Mouse (Mus musculus): Measurements from ENCODE around the gene Gdf3. TPM values are rescaled to one million over a fixed set of nuclear protein-coding genes. Genes with fewer than 3 reads are reported as not detected.
A peak's percentile ranks its signal among the peaks of the same experiment; 100 is the strongest.

Gdf3 gene
- polyA plus RNA-seq, 1 experiment from 2014 or later, result 0.25 TPM

GRCm38 (mm10) chr6:122612426-122612825 lies 2.5 kb upstream of the Gdf3 start:
- Histone ChIP-seq H3K9me3 (ENCODE audit: control insufficient read depth, low read length) (no peaks in the 10 kb centered on the region), H3K4me3 (ENCODE audit: low read depth, low read length) (no peak overlapping the region), H3K27ac (ENCODE audit: low read depth, low read length) (no peak overlapping the region), H3K36me3 (ENCODE audit: control insufficient read depth, insufficient read depth, low read length) (no peaks in the 10 kb centered on the region), H3K4me2 (replicated peaks; ENCODE audit: low read depth, low read length) (no peak overlapping the region), H3K9ac (ENCODE audit: low read depth, low read length) (no peak overlapping the region), H3K27me3 (ENCODE audit: control insufficient read depth, insufficient read depth, low read length) (no peaks in the 10 kb centered on the region), H3K4me1 (replicated peaks; ENCODE audit: control insufficient read depth, insufficient read depth, low read length) (no peaks in the 10 kb centered on the region)
- no peak for ATAC-seq (ENCODE audit: low FRiP score)
- WGBS, result 83% methylated on average over 4 of the region's 4 CpGs
- DNase-seq (ENCODE audit: low spot score), result no peak

- ATAC-seq (ENCODE audit: low FRiP score) (no peak), DNase-seq (ENCODE audit: low spot score) (no peak)
- no peaks in the 10 kb centered on the region for H3K4me1 ChIP-seq (replicated peaks; ENCODE audit: control insufficient read depth, insufficient read depth, low read length)
- H3K27ac ChIP-seq (ENCODE audit: low read depth, low read length), result no peak overlapping the region
- WGBS, result 79% methylated on average over 9 of the region's 9 CpGs
- H3K27me3 ChIP-seq (ENCODE audit: control insufficient read depth, insufficient read depth, low read length), result no peaks in the 10 kb centered on the region
- no peak overlapping the region for H3K4me3 ChIP-seq (ENCODE audit: low read depth, low read length)
- H3K9ac ChIP-seq (ENCODE audit: low read depth, low read length), result no peak overlapping the region
- H3K36me3 ChIP-seq (ENCODE audit: control insufficient read depth, insufficient read depth, low read length), result no peaks in the 10 kb centered on the region
- H3K4me2 ChIP-seq (replicated peaks; ENCODE audit: low read depth, low read length), result no peak overlapping the region
- H3K9me3 ChIP-seq (ENCODE audit: control insufficient read depth, low read length), result no peaks in the 10 kb centered on the region
These were observed 534 bp downstream of the Gdf3 start for GRCm38 (mm10) chr6:122609377-122609728.

- no peak for DNase-seq (ENCODE audit: low spot score)
- no peak overlapping the region for H3K4me2 ChIP-seq (replicated peaks; ENCODE audit: low read depth, low read length)
- H3K36me3 ChIP-seq (ENCODE audit: control insufficient read depth, insufficient read depth, low read length), result no peaks in the 10 kb centered on the region
- no peaks in the 10 kb centered on the region for H3K9me3 ChIP-seq (ENCODE audit: control insufficient read depth, low read length)
- no peak overlapping the region for H3K9ac ChIP-seq (ENCODE audit: low read depth, low read length)
- no peaks in the 10 kb centered on the region for H3K4me1 ChIP-seq (replicated peaks; ENCODE audit: control insufficient read depth, insufficient read depth, low read length)
- H3K27ac ChIP-seq (ENCODE audit: low read depth, low read length), result no peak overlapping the region
- ATAC-seq (ENCODE audit: low FRiP score), result no peak
- no peaks in the 10 kb centered on the region for H3K27me3 ChIP-seq (ENCODE audit: control insufficient read depth, insufficient read depth, low read length)
- WGBS, result 73% methylated on average over 10 of the region's 10 CpGs
- no peak overlapping the region for H3K4me3 ChIP-seq (ENCODE audit: low read depth, low read length)
These were observed 1.2 kb downstream of the Gdf3 start for GRCm38 (mm10) chr6:122608434-122609376.

DNA sequence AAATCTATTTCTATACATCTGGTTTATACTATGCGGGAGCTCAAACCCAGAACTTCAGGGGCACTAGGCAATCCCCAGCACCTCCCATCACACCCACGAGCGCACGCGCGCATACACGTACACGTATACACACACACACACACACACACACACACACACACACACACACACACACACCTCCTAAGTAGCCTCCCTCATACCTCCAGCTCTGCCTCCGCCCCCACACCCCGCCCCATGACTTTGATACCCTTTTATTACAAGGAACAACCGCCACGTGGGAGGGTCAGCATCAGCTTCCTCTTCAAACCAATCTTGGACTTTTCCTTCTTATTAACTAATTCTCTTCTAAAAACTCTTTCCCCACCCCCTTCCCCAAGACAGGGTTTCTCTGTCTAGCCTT lies 2.2 kb downstream of the Gdf3 start:
- DNase-seq (ENCODE audit: low spot score) (no peak), ATAC-seq (ENCODE audit: low FRiP score) (no peak)
- Histone ChIP-seq H3K4me2 (replicated peaks; ENCODE audit: low read depth, low read length) (no peak overlapping the region), H3K27ac (ENCODE audit: low read depth, low read length) (no peak overlapping the region), H3K4me3 (ENCODE audit: low read depth, low read length) (no peak overlapping the region), H3K36me3 (ENCODE audit: control insufficient read depth, insufficient read depth, low read length) (no peaks in the 10 kb centered on the region), H3K9ac (ENCODE audit: low read depth, low read length) (no peak overlapping the region), H3K27me3 (ENCODE audit: control insufficient read depth, insufficient read depth, low read length) (no peaks in the 10 kb centered on the region), H3K9me3 (ENCODE audit: control insufficient read depth, low read length) (no peaks in the 10 kb centered on the region), H3K4me1 (replicated peaks; ENCODE audit: control insufficient read depth, insufficient read depth, low read length) (no peaks in the 10 kb centered on the region)
- 90% methylated on average over 12 of the region's 12 CpGs for WGBS

DNA sequence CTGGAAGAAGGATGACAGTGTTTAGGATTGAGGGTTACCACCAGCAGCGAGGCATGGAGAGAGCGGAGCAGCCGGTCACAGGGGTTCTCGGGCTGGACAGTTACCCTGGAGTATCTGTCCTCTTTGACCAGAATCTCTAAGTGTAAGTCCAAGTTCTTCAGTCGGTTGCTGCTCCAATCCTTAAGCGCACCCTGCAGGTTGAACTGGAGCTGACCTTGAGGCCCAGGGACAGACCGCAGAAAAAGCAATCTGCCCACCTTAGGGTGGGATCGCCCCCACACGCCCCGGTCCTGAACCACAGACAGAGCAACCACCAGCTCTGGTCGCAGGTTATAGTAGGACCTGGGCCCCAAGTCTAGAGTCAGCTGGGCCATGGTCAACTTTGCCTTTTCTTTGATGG lies 3.2 kb downstream of the Gdf3 start:
- DNase-seq (ENCODE audit: low spot score) (no peak), ATAC-seq (ENCODE audit: low FRiP score) (no peak)
- Histone ChIP-seq H3K27me3 (ENCODE audit: control insufficient read depth, insufficient read depth, low read length) (no peaks in the 10 kb centered on the region), H3K4me1 (replicated peaks; ENCODE audit: control insufficient read depth, insufficient read depth, low read length) (no peaks in the 10 kb centered on the region), H3K4me3 (ENCODE audit: low read depth, low read length) (no peak overlapping the region), H3K4me2 (replicated peaks; ENCODE audit: low read depth, low read length) (no peak overlapping the region), H3K9me3 (ENCODE audit: control insufficient read depth, low read length) (no peaks in the 10 kb centered on the region), H3K9ac (ENCODE audit: low read depth, low read length) (no peak overlapping the region), H3K36me3 (ENCODE audit: control insufficient read depth, insufficient read depth, low read length) (no peaks in the 10 kb centered on the region), H3K27ac (ENCODE audit: low read depth, low read length) (no peak overlapping the region)
- WGBS, result 96% methylated on average over 11 of the region's 11 CpGs

GRCm38 (mm10) chr6:122605483-122605882 lies 4.4 kb downstream of the Gdf3 start:
- H3K9ac ChIP-seq (ENCODE audit: low read depth, low read length), result no peak overlapping the region
- no peaks in the 10 kb centered on the region for H3K27me3 ChIP-seq (ENCODE audit: control insufficient read depth, insufficient read depth, low read length)
- H3K4me2 ChIP-seq (replicated peaks; ENCODE audit: low read depth, low read length), result no peak overlapping the region
- H3K4me1 ChIP-seq (replicated peaks; ENCODE audit: control insufficient read depth, insufficient read depth, low read length), result no peaks in the 10 kb centered on the region
- H3K27ac ChIP-seq (ENCODE audit: low read depth, low read length), result no peak overlapping the region
- no peaks in the 10 kb centered on the region for H3K9me3 ChIP-seq (ENCODE audit: control insufficient read depth, low read length)
- H3K4me3 ChIP-seq (ENCODE audit: low read depth, low read length), result no peak overlapping the region
- DNase-seq (ENCODE audit: low spot score) (no peak), ATAC-seq (ENCODE audit: low FRiP score) (no peak)
- H3K36me3 ChIP-seq (ENCODE audit: control insufficient read depth, insufficient read depth, low read length), result no peaks in the 10 kb centered on the region
- 93% methylated on average over 8 of the region's 8 CpGs for WGBS

- no peaks in the 10 kb centered on the region for H3K9me3 ChIP-seq (ENCODE audit: control insufficient read depth, low read length)
- DNase-seq (ENCODE audit: low spot score) (no peak), ATAC-seq (ENCODE audit: low FRiP score) (no peak)
- no peak overlapping the region for H3K9ac ChIP-seq (ENCODE audit: low read depth, low read length)
- no peak overlapping the region for H3K4me2 ChIP-seq (replicated peaks; ENCODE audit: low read depth, low read length)
- no peak overlapping the region for H3K27ac ChIP-seq (ENCODE audit: low read depth, low read length)
- H3K36me3 ChIP-seq (ENCODE audit: control insufficient read depth, insufficient read depth, low read length), result no peaks in the 10 kb centered on the region
- no peak overlapping the region for H3K4me3 ChIP-seq (ENCODE audit: low read depth, low read length)
- H3K4me1 ChIP-seq (replicated peaks; ENCODE audit: control insufficient read depth, insufficient read depth, low read length), result no peaks in the 10 kb centered on the region
- H3K27me3 ChIP-seq (ENCODE audit: control insufficient read depth, insufficient read depth, low read length), result no peaks in the 10 kb centered on the region
These were observed 5.6 kb downstream of the Gdf3 start for GRCm38 (mm10) chr6:122604260-122604659.

DNA sequence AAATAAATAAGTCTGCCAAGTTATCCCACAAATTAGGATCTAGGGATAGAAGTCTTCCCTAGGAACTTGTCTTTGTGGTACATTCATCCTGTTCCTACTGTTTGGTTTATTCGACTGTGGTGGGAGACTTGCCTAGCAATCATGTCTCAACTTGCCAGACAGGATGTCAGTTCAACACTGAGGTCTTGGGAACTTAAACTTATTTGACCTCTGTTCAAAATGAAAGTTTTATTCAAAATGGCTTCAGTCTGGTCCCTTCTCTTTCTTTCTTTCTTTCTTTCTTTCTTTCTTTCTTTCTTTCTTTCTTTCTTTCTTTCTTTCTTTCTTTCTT lies 6.9 kb downstream of the Gdf3 start:
- Histone ChIP-seq H3K4me1 (replicated peaks; ENCODE audit: control insufficient read depth, insufficient read depth, low read length) (no peaks in the 10 kb centered on the region), H3K27ac (ENCODE audit: low read depth, low read length) (no peak overlapping the region), H3K4me2 (replicated peaks; ENCODE audit: low read depth, low read length) (no peak overlapping the region), H3K36me3 (ENCODE audit: control insufficient read depth, insufficient read depth, low read length) (no peaks in the 10 kb centered on the region), H3K4me3 (ENCODE audit: low read depth, low read length) (no peak overlapping the region), H3K9ac (ENCODE audit: low read depth, low read length) (no peak overlapping the region), H3K27me3 (ENCODE audit: control insufficient read depth, insufficient read depth, low read length) (no peaks in the 10 kb centered on the region), H3K9me3 (ENCODE audit: control insufficient read depth, low read length) (no peaks in the 10 kb centered on the region)
- WGBS, result 54% methylated on average over 1 of the region's 1 CpGs
- ATAC-seq (ENCODE audit: low FRiP score), result no peak
- DNase-seq (ENCODE audit: low spot score), result no peak

DNA sequence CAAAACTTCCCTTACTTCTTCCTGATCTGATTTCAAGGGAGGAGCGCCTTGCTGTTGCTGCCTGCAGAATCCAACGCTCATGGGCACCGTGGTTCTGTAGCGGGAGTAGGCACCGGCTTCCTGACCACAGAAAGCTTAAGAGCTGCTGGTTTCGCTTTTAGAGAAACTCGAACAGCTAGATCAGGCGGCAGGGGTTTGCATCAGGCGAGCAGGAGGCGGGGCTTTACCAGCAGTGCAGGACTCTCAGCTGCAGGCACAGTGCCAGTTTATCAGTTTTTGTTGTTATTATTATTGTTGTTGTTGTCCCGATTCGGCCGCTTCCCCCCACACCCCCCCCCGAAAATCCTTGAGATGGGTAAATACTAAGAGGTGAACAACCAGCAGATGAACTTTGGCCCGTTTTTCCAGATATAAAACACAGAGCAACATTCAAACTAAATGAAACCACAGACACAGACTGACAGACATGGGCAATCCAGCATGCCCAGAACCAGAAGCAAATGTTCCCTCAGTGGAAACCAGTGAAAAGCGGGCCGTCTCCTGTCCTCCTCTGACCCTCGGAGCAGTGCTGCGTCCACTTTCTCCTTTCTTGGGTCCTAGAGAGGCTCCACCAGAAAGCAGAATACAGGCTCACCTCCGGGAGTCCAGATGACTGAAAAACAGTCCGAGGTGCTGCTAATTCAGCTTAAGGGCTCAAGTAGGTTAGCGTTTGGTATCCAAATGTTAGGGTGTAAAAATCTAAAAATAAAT lies 7.5 kb downstream of the Gdf3 start, which contains the start of gene Apobec1:
Gene Apobec1, minus strand, starts transcription at position 203 of the 750 bp plus-strand sequence.
- WGBS, result 12% methylated on average over 22 of the region's 22 CpGs
- no peak within 1 kb of the TSS for H3K27ac ChIP-seq (ENCODE audit: low read depth, low read length)

More for the DNA sequence above, 7.5 kb downstream of the Gdf3 start, which contains the start of gene Apobec1:
- Histone ChIP-seq H3K4me3 (ENCODE audit: low read depth, low read length) (peak within 1 kb of the TSS; percentile 31), H3K4me2 (replicated peaks; ENCODE audit: low read depth, low read length) (peak within 1 kb of the TSS; percentile 35), H3K9ac (ENCODE audit: low read depth, low read length) (peak within 1 kb of the TSS; percentile 25), H3K4me1 (replicated peaks; ENCODE audit: control insufficient read depth, insufficient read depth, low read length) (no peaks in the 10 kb centered on the region), H3K27me3 (ENCODE audit: control insufficient read depth, insufficient read depth, low read length) (no peaks in the 10 kb centered on the region), H3K9me3 (ENCODE audit: control insufficient read depth, low read length) (no peaks in the 10 kb centered on the region), H3K36me3 (ENCODE audit: control insufficient read depth, insufficient read depth, low read length) (no peaks in the 10 kb centered on the region)
- DNase-seq (ENCODE audit: low spot score) (peak; percentile 63), ATAC-seq (ENCODE audit: low FRiP score) (peak; percentile 72; the same call in 1 of the 2 replicates)

All from hindbrain, embryonic 11.5 days (tissue).